Mouse (Mus musculus): Measurements from ENCODE around the gene Herc6.

Herc6 gene

GRCm38 (mm10) chr6:57571587-57571986, 9.2 kb upstream of the Herc6 start:
- no peak for DNase-seq (ENCODE audit: low spot score in 2 of 2)

GRCm38 (mm10) chr6:57581595-57581994, 795 bp downstream of the Herc6 start:
- DNase-seq (ENCODE audit: low spot score in 2 of 2): no peak

GRCm38 (mm10) chr6:57582356-57582755, 1.6 kb downstream of the Herc6 start:
- DNase-seq (ENCODE audit: low spot score in 2 of 2): peak in 1 of 2 experiments; percentile 9

GRCm38 (mm10) chr6:57605546-57606307, 24.9 kb downstream of the Herc6 start:
- DNase-seq (ENCODE audit: low spot score in 2 of 2): no peak

DNA sequence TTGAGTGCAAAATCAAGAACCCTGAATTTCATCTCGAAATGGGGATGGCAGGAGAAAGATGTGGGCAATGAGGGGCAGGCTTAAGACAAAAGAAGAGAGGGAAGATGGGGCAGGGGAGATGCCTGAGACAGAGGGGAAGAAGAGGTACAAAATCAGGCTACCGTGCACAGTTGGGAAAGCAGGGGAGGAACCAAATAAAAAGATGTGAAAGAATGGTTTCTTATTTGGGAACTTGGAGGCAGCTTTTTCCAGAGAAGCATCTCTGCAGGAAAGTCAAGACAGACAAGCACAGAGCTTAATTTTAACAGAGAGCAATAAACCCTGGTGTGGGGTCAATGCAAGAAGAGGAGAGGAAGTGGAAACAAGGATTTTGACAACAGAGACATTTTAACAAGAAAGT, 27.2 kb downstream of the Herc6 start:
- DNase-seq (ENCODE audit: low spot score in 2 of 2): no peak

- DNase-seq (ENCODE audit: low spot score in 2 of 2): no peak
These were observed 28.8 kb downstream of the Herc6 start for GRCm38 (mm10) chr6:57609631-57610030.

- no peak for DNase-seq (ENCODE audit: low spot score in 2 of 2)
These were observed 35.0 kb downstream of the Herc6 start for GRCm38 (mm10) chr6:57615788-57616187.

DNA sequence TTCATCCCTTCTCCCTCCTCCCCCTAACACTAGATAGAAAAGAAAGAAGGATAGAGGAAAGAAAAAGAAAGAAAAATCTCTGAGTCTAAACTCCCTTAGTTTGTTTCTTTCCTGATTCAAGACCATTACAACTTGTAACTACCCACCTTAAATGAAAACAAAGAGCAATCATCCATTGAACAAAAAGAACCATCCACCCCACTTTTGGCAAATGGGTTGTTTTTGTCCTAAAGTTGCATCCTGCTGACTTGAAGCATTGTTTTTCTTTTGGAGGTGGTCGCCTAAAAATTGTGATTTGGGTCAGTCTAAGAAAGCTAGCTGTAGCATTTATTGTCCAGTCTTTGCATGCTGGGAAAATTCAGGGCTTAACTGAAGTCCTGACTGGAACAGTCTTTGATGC, 58.7 kb downstream of the Herc6 start:
- DNase-seq (ENCODE audit: low spot score in 2 of 2): no peak

DNA sequence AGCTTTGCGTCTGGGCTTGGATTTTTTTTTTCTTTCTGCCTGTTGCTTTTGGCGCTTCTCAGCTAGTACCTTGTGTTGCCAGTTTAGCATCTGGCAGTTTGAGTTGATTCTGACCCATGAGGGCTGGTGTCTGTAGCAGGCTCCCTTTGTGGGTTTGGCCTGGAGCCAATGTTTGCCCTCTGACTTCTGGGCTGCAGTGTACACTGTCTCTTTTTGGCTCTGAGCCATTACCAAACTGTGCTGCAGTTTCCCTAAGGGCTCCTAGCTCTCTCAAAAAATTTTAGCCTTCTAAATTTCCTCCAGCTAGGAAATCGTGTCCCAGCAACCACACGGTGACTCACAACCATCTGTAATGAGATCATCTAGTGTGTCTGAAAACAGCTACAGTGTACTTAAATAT, 61.0 kb downstream of the Herc6 start:
- DNase-seq (ENCODE audit: low spot score in 2 of 2): no peak

DNA sequence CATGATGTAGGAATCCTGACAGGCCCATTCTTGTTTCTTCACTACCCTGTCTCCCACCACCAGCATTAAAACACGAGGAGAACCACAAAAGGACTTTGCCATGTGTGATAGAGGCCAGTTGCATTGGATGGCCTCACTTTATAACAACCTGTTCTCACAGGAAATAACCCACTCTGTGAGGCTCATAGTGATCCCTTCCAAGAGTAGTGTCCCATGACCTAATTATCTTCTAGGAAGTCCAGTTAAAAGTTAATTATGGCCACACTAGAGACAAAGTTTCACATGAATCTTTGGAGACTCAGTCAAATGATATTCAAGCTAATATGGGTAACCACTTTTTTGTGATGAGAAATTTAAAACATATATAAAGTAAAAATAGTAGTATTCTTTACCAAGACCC, 66.5 kb downstream of the Herc6 start:
- DNase-seq (ENCODE audit: low spot score in 2 of 2): no peak

GRCm38 (mm10) chr6:57661295-57661694, 80.5 kb downstream of the Herc6 start:
- no peak for DNase-seq (ENCODE audit: low spot score in 2 of 2)

GRCm38 (mm10) chr6:57684156-57684555, 103.4 kb downstream of the Herc6 start:
- DNase-seq (ENCODE audit: low spot score in 2 of 2): no peak

GRCm38 (mm10) chr6:57691467-57692261, 110.9 kb downstream of the Herc6 start, which contains the start of gene Pyurf:
Gene Pyurf, minus strand, starts transcription at chr6:57692078.
- DNase-seq (ENCODE audit: low spot score in 2 of 2): peak; percentile 80 to 81

DNA sequence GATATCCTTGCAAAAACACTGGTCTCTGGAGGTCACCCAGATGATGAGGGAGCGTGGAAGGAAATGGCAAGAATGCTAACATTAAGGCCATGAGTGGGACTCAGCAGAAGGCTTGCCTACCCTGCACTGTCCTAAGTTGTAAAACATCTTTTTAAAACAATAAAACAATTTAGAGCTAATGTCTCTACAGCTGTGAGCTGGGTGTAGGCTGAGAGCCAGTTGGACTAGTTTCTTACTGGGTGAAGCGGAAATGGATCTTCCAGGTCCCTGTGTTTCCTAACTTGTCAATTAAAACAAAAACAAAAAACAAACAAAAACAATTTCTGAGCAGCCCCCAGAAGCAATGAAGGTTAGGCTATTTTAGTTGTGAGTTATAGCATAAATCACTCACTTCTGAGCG, 112.3 kb downstream of the Herc6 start:
- DNase-seq (ENCODE audit: low spot score in 2 of 2): no peak

GRCm38 (mm10) chr6:57701686-57702085, 120.9 kb downstream of the Herc6 start:
- no peak for DNase-seq (ENCODE audit: low spot score in 2 of 2)

DNA sequence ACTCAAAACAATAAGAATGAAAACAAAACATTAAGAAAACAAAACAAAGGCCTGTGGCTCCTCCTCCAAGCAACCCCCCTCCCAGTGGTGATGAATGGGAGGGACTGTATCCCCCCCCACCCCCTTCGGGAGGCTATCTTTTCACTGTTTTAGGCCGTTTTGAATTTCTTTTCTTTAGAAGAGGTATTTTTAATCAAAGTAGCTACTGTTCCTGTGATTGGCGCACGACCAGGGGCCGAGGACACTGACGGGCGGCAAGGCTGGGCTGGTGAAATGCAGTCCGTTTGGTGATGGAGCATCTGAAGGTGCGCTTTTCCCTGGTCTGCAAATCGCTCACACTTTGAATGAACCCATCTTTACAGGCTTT, 121.6 kb downstream of the Herc6 start, which contains the start of gene Lancl2:
Lancl2 (plus strand) TSS at position 165 of the 367 bp plus-strand sequence.
- DNase-seq (ENCODE audit: low spot score in 2 of 2): peak in 1 of 2 experiments; percentile 9

GRCm38 (mm10) chr6:57702743-57703499, 122.1 kb downstream of the Herc6 start:
- DNase-seq (ENCODE audit: low spot score in 2 of 2): peak; percentile 89 to 91

DNA sequence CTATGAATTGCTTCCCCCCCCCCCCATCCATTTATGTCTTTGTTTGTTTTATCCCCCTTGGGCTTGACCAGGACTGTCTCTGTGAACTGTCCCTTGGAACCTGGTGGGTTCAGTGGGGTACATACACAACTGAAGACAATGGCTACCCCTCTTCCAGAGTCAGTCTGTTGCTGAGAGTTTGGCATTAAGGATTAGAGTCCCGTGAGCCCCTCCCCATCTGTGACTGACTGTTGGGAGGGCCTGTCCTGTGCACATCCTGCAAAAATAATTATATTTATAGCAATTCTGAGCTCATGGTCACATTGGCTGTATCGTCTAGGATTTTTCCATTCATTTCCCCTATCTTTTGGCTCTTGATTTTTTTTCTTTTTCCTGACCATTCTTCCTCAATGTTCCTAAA, 122.9 kb downstream of the Herc6 start:
- DNase-seq (ENCODE audit: low spot score in 2 of 2): no peak

GRCm38 (mm10) chr6:57706721-57707120, 125.9 kb downstream of the Herc6 start:
- no peak for DNase-seq (ENCODE audit: low spot score in 2 of 2)

- no peak for DNase-seq (ENCODE audit: low spot score in 2 of 2)
These were observed 130.9 kb downstream of the Herc6 start for GRCm38 (mm10) chr6:57711726-57712125.

Measured in thymus, postnatal 10 days (tissue).